Mouse (Mus musculus) right cerebral cortex, postnatal 36 days (tissue): ENCODE data around the gene Slc30a1.

Experiments
- DNase-seq, 2 experiments: peaks; one replicate each; pipeline ENCODE4 v3.0.0; 2022; ENCODE audit warnings: low spot score in 2 of 2, mixed read lengths in 1 of 2

Gene Slc30a1

DNA sequence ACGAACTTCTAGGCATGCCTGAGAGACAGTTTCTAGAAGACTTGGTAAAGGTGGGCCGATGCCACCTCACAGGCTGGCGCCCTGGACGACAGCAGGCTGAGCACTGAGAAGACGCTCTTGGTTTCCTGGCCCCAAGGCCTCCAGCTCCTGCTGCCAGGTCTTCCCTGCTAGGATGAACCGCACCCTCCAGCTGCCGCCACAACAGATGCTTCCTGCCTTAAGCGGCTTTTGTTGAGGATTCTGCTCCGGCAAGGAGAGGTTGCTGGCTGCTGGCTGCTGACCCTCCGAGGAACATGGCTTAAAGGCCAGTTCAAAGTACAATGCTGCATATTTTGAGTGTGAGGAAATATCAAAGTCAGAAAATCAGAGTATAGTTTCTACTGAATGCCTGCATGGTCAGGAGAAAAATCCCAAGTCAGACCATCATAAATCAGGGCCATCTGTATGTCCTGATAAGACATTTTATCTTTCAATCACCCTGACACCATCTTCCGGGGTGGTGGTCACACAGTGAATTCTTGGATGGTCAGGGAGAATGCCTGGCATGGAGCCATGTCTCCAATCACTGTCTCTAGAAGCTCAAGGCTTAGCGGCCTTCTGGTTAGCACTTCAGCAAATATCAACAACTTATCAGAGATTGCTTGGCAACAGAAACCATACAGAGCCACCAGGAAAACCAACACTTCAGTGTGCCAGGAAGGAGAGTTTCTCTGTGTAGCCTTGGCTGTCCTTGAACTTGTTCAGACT is 9.6 kb upstream of the Slc30a1 start:
- DNase-seq, result no peak

DNA sequence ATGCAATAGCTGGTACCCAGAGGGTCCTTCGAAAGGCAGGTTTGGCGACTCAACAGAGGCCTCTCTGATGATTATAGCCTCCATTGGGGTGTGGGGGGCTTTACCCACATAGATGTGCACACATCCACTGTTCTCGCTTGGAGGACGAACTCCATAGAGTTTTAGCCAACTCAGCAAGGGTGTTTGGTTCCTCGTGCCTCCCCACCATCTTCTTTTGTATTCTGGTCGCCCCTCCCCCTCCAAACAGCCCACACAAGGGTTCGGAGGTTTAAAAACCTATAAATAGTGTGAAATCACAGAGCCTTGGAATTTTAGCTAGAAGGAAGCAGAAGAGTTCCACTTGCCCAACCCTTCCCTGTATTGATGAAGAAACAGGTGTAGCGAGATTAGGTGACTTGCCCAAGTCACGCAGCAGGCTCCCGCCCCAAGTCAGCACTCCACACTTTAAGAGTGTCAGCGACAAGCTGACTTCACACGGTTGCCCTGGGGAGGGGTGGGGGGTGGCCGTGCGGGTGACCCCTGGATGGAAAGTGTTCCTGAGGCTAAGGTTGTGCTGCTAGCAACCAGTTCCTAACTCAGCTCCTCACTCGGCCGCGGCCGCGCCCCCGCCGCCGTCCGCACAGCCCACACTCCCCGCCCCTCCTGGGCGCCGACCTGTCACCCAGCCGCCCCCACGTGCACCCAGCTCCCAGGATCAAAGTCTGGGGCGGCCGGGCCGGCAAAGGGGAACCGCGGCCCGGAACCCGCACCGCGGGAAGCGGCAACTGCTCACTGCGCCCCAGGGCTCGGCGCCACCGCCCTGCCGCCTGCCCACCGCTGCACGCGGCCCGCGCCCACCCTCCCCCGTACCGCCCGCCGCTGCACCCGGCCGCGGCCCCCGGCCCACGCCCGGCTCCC is 682 bp upstream of the Slc30a1 start:
- DNase-seq, result peak in 1 of 2 experiments; percentile 11

DNA sequence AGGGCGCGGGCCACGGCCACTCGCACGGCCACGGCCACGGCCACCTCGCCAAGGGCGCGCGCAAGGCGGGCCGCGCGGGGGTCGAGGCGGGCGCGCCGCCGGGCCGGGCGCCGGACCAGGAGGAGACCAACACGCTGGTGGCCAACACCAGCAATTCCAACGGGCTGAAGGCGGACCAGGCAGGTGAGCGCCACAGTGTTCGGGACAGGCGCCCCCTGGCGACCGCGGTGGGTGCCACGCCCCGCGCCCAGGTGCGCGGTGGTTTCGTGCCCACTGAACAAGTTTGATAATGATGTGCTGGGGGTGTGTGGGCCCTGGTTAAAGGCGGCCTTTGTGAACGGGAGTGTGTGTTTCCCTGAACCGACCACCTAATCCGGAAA is 854 bp downstream of the Slc30a1 start:
- peak; percentile 66 to 80 for DNase-seq

DNA sequence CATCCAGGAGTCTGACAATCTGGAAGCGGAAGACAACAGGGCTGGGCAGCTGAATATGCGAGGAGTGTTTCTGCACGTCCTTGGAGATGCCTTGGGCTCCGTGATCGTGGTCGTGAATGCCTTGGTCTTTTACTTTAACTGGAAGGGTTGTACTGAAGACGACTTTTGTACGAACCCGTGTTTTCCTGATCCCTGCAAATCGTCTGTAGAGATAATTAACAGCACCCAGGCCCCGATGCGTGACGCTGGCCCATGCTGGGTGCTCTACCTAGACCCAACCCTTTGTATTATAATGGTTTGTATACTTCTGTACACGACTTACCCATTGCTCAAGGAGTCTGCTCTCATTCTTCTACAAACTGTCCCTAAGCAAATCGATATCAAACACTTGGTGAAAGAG is 2.3 kb downstream of the Slc30a1 start:
- no peak for DNase-seq

DNA sequence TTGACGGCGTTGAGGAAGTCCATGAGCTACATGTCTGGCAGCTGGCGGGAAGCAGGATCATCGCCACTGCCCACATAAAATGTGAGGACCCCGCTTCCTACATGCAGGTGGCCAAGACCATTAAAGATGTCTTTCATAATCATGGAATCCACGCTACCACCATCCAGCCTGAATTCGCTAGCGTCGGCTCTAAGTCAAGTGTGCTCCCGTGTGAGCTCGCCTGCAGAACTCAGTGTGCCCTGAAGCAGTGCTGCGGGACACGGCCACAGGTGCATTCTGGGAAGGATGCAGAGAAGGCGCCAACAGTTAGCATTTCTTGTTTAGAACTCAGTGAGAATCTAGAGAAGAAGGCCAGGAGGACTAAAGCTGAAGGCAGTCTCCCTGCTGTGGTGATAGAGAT is 2.7 kb downstream of the Slc30a1 start:
- no peak for DNase-seq

DNA sequence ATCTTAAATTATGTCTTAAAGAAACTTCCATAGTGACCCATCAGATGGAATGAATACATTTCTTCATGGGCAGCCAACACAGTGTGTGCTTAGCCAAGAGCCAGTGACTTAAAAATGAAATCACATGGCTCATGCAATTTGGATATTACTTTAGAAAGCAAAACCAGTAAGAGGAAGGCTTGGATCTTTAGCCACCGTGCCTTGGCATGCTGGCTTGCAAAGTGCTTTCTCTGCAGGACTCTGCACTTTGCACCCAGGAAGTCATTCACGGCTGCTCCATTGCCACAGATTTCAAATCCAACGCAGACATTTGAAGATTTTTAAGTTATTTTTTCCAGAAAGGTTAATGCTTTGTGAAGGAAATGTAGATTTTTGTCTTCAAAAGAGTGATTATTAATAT is 4.1 kb downstream of the Slc30a1 start:
- DNase-seq, result no peak

DNA sequence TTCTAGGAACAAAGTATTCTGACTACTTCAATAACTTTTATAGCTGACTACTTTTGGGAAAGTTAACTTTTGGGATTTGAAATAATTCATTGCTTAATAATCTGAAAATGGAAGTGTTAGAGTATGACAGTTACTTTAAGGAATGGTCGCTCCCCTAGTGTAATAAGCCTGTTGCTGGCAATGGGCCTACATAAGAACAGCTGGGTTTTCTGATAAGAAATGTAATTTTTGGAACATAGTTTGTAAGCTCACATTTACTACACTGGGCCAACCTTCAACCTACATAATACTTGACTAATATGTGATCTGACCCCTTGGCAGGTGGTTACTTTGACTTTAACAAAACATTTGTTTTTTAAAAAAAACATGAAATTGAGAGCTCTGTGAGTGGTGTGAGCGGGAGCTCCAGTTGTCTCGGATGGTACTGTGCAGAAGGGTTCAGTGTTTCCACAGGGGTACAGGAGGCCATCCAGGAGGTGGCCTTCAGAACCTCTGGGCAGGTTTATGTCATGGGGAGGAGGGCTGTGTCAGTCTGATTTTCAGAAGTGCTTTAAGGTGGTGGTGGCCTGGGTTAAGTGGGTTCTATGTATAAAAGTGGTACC is 4.6 kb downstream of the Slc30a1 start:
- no peak for DNase-seq

DNA sequence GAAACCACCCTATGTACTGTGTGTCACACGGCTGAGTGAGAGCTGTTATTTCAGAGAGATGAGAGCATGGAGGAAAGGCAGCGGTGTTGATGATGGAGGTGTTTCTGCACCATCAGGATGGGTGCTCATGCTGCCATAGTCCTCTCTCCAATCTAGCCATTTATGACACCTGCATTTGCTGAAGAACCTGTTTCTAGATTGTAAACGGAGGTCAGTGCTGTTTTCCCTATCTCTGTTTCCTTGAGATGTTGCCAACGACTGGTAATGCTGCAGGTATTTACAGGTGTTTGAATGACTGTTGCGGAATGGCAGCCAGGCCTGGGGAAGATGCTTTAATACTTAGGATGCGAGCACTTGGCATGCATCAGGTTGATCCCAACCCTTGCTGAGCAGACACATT is 8.1 kb downstream of the Slc30a1 start:
- DNase-seq, result no peak

DNA sequence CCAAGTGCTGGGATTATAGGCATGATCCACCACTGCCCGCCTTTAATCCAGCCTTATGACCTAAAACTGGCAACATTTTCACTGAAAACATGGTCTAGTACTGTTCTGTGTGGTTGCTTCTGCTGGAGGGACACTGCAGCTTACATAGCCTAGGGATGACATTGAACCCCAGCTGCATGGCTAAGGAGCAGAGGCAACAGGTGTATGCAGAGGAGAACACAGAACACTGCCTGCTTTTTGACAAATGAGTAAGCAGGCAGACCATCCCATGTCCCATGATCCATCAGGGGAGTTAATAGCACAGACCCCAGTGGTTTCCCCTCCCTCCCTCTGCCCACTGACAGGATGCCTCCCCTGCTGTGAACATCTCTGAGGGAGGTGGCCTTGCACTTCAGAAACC is 9.0 kb downstream of the Slc30a1 start:
- DNase-seq, result no peak

DNA sequence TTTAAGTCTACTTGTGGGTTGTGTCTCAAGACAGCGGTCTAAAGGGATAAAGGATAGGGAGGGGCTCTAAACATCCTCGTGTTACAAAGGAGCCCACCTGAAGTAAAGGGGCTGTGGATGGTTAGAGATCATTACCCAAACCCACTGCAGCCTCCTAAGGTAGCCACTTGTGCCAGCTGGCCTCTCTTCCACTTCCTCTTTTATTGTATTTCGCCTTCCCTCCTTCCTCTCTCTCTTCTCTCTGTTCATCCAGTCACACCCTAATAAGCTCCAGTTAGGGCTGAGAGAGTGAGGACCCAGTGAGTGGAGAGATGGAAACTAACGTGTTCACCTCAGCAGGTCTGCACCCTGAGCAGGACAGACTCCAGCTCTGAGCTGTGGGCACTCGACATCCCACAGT is 10.3 kb downstream of the Slc30a1 start:
- no peak for DNase-seq

DNA sequence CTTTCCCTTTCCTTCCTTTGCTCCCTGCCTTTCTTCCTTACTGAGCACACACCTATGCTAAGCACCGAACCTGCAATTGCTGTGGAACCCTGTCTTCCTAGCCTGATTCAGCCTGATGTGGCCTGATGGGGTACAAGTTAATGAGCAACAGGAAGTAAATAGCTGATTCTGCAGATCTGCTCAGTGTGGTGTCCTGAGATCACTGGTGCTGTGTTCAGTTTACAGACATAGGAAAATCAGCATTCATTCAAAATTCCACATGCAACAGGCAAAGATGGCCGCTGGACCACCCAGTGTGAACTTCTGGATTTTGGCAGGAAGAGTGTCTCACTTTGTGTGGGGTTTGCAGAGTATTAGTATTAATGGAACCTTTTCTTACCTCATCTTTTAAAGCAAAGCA is 12.8 kb downstream of the Slc30a1 start:
- DNase-seq, result no peak

DNA sequence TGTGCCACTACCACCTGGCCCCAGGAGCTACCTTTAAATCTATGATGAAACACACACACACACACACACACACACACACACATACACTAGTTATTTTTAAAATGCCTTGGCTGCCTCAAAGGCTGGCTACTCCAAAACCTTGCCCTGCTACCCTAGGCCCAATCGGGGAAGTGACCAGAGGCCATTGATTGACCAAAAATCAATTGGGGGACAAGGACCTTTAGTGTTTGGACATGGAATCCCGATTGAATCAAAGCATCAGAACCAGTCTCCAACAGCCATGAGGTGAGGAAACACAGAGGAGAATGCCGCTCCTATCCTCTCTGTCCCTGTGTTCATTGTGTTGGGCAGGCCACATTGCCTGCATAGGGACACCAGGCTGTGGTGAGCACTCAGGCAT is 15.1 kb downstream of the Slc30a1 start:
- no peak for DNase-seq

DNA sequence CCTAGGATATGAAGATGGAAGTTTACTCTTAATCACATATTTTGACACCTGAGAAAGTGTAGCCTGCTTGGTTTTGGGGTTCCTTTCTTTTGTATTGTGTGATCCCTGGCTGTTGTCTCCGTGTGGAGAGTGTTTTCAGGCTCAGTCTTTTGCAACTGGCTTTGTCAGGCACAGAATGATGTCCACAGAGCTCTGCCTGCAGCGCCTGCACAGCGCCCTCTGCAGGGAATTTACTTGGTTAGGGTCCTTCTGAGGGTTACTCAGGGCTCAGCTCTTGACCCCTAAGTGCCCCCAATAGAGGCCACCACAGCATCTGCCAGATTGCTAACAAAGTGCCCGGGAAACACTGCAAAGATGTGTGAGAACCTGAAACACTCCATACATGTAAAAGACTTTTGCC is 18.9 kb downstream of the Slc30a1 start:
- DNase-seq, result no peak

DNA sequence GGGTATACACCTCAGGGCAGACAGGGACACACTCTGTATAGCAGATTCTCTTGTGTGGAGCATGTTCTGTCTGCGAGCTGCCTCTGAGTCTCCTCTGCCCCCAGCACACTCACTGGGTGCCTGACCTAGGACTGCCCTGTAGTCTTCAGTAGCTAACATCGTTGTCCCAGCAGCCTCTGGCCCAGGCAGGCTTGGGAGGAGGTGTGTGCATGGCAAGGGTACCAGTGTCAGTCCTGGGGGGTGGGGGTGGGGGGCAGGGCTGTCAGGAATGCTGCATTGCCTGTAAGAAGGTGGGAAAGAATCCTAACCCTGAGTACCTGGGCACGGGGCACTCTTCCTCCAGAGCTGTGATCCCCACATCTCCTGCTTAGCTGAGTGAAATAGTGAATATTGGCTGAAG is 20.1 kb downstream of the Slc30a1 start:
- DNase-seq, result no peak

DNA sequence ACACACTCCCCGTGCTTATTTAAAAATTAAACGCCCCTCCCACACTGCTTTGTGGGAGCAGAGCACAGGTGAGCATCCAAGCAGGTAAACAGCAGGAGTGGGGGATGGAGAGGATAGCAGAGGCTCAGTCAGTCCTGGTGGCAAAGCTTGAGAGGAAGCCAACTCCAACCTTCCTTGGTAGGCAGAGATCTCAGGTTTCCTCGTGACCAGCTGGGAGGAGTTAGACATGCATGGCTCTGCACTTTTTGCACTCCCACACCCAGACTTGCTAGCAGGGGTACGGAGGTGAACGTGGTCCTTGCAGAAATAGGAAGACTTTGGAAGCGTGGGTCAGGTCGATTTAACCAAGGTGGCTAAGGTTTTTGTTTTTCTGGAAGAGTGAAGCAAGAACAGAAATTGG is 21.8 kb downstream of the Slc30a1 start:
- DNase-seq, result no peak

DNA sequence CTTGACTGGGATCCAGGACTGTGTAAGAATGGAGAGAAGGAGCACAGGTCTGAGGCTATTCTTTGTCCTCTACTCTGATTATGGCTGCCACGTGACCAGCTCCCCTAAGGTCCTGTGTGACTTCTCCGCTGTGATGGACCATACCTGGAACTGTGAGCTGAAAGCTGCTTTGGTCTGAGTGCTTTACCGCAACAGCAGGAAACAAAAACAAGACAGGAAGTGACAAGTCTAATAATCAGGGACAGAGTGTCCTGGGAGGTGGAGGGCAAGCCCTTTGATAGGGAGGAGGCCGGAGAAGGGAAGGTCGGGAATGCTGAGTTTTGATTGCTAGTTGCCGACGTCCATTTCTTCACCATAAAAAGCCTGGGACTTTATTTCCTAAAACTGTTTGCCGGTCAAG is 22.5 kb downstream of the Slc30a1 start:
- no peak for DNase-seq

DNA sequence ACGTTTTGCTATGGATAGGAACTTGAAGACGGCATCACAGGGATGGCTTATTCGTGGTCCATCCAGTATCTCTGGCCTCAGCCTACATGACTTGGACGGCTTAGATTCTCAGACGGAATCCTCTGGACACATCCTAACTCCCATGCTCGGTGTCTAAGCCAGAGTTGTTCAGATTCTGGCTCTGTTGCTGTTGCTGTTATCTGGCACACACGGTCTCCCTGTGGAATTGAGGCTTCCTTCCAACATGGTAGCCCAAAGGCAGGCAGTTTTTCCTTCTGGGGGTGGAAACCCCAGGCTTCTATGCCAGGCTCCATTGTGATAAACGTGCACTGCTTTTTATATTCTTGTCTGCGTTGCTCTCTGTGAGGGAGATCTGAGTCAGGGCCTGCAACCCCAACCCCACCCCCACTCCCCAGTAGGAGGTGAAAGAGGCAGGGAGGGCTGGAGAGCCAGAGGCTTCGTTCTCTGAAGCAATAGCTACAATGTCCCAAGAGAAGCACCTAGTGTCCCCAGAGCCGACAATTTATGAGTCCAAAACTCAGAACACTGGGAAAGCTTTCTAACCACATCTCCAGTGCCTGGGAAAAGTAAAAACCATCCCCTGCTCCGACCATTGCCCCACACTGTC is 23.4 kb downstream of the Slc30a1 start:
- DNase-seq, result no peak

DNA sequence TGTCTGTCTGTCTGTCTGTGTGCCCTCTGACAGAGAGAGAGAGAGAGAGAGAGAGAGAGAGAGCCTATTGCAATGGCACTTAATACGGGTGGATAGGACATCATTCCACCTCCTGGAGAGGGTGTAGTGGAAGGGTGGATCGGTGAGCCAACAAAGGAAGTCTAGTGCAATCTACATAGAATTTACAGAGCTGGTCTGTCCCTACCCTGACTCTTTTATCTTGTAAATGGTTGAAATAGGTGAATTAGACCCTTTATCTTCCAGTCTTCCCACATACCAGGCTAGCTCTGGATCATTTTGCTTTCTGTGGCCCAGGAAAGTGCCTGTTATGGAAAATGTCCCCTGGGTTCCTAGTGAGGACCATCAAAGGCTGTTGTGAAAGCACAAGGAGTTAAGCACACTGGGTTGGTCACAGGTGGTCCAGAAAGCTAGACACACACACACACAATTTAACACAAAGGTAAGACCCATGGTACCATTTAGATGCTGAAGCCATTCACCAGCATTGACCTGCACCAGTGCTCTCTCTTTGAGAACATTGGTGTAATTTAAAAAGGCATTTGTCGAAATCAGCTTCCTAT is 24.0 kb downstream of the Slc30a1 start:
- no peak for DNase-seq

DNA sequence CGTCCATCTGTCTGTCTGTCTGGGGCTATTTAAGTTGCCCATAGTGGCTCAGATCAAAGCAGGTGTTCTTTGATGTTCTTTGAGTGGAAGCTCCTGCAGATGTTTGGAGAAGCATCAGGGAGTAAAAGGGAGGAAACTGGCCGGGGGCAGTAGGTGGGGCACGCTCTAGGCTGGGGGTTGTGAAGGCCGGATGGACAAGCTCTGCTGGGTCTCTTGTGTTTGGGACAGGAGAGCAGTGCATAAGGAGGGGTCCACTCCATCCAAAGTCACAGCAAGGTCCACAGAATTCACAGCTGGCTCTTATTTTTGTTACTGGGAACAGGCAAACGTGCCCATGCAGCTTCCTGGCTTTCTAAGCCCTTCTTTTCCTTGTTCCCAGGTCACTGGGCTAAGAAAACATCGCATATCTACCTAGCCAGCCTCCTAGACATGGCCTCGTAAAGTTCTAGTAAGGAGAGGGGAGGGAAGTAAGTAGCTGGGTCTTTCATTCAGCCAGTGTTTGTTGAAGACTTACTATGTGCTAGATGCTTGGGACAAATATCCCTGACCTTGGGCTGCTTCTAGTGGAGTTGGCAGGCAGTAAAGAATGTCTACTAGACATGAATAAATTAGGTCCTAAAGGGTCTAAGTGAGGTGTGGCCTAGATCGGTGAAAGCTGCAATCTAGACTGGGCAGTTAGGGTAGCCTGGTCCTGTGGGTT is 25.9 kb downstream of the Slc30a1 start:
- no peak for DNase-seq

DNA sequence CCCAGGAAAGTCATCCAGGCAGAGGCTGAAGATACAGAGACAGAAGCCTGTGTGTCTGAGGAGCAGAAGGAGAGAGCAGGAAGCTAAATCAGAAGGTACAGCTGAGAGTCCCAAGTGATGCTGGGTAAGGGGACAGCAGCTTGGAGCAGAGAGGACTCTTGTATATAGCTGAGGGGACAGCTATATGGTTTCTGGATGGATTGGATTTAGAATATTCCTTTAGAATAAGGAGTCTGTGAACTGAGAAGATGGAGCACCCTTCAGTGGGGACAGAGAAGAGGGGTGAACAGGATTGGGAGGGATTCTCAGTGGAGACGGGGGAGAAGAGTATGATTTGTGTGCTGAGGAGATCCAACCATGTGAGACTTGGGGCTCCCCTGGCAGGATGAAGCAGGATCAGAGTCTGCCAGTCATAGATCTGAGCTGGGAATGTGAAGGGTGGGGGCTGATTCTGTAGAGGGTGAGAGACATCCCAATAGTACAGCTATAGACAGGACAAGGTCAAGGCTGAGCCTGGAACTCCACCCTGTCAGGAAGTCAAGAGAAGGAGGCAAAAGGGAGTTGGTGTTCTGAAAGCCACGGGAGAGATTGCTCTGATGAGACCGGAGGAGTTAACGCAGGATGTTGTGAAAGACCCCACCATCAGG is 26.5 kb downstream of the Slc30a1 start:
- no peak for DNase-seq

DNA sequence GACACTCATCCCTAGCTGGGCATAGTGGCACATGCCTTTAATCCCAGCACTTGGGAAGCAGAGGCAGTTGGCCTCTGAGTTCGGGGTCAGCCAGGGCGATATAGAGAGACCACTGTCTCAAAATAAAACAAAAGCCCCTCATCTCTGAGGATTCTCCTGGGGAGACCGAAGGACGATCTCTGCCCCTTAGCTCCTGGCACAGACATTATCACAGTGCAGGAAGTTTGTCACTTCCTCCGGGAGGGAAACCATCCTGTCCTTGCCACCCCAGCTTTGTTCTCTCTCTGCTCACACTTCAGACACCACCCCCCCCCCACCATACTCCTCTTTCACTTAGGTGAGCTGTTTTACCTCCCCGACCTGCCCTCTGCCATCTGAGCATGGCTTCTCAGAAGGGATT is 37.1 kb downstream of the Slc30a1 start:
- no peak for DNase-seq
